Mouse (Mus musculus) megakaryocyte progenitor cell, adult 5-6 weeks (primary cell): ENCODE data around the gene Pip5kl1. TPM values are rescaled to one million over a fixed set of nuclear protein-coding genes. Genes with fewer than 3 reads are reported as not detected.

Experiments used
- ATAC-seq: replicated peaks from 2 replicates; pipeline ENCODE4 v1.8.0; 2016; ENCODE audit warnings: mild to moderate bottlenecking, moderate TSS enrichment, inconsistent platforms; ENCODE audit not compliant: poor library complexity
- total RNA-seq, 2 experiments: library from RNA; stranded (forward) in 1 of 2; stranded (reverse) in 1 of 2; fragments of 157-497, 149-512 nt in 1 of 2; fragments of 200-1000 nt in 1 of 2; gene quantifications; 2 replicates each; pipeline versions ENCODE4 v1.2.3 to v1.2.4; 2015 to 2017

The Pip5kl1 gene
- total RNA-seq, 2 experiments from 2014 or later, result not detected

GRCm38 (mm10) chr2:32547380-32547779, 27.2 kb upstream of the Pip5kl1 start:
- no peak for ATAC-seq

DNA sequence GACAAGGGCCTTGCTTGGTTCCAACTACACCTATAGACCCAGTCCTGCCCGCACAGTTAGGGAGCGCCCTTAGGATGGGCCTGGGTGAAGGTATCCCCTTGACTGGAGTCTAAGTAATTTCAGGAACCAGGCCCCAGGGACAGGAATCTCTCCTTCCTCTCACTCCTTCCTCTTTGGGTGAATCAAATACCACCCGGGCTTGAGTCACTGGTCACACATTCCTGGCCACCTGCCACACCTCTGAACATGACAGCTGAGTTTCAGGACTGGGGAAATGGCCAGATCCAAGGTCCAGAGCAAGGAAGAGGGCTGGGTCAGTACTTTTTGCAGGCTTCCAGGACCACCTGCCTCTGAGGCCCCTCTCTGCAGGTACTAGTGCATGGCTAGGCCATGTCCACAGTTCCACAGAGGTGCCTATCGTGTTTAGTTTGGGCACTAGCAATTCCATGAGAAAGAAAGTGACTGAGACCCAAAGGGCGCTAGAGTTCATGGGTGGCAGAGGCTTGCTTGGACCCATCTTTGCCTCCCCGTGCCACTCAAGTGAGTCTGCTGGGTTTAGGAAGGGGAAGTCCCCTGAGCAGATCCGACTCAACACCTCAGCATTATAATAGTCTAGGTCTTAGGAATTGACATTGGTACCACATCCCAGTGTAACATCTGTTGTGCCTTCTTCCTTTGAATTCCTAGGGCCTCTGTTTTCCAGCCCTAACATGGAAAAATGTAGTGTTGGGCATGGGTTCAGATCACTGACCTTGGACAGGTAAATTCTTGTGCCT, 26.4 kb upstream of the Pip5kl1 start:
- ATAC-seq, result peak; percentile 35; the same call in 1 of the 2 replicates

- ATAC-seq, result no peak
These were observed 25.4 kb upstream of the Pip5kl1 start for GRCm38 (mm10) chr2:32549171-32549570.

GRCm38 (mm10) chr2:32549764-32550163, 24.8 kb upstream of the Pip5kl1 start:
- 0 out of 2 replicates have a peak, but pooled peaks have one; percentile 29 for ATAC-seq

GRCm38 (mm10) chr2:32551236-32551635, 23.4 kb upstream of the Pip5kl1 start:
- no peak for ATAC-seq

DNA sequence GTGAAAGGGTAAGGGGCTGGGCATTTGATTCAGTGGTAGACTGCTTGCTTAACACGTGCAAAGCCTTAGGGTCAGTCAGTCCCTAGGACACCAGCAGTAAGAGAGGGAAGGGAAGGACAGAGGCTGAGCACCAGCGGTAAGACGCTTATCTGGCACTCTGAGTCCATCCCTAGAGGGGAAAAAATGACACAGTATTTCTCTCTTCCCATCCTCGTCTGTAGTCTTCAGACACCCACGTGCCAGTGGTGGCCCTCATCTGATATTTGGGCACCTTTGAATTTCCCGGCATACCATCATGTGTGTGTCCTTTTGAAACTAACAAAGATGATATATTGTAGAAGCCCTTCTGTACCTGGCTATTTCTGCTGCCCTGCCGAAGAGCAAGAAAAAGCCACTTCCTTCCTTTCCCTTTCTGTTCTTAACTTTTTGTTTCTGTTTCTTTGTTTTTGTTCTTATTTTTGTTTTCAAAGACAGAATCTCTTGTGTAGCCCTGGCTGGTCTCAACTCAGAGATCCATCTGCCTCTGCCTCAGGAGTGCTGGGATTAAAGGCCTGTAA, 20.9 kb upstream of the Pip5kl1 start:
- ATAC-seq, result no peak

- ATAC-seq, result no peak
These were observed 19.1 kb upstream of the Pip5kl1 start for GRCm38 (mm10) chr2:32555484-32555883.

GRCm38 (mm10) chr2:32556019-32556418, 18.6 kb upstream of the Pip5kl1 start:
- no peak for ATAC-seq

- no peak for ATAC-seq
These were observed 15.0 kb upstream of the Pip5kl1 start for GRCm38 (mm10) chr2:32559570-32559969.

DNA sequence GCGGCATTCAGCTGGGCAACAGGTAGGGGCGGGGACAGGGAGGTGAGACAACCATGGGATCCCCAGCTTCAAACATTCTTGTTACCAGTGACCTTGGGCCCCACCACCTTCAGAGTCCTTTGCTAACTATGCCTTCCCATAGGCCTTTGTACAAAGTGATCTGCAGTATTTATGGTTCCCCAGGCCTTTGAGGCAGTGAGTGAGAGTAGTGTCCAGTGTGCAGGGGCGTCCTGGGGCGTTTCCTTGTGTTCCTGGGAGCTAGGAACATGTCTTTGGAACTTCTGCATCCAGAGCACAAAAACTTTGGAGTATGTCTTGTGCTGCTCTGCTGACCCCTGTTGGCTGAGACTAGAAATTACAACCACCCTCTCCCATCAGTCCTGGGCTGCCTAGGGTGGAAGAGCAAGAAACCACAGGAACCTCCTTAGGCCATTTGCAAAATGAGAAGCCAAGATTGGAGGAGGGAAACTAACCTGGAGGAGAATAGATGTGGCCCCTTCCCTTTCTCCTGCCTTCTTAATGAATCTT, 8.0 kb upstream of the Pip5kl1 start:
- ATAC-seq, result peak; percentile 73

DNA sequence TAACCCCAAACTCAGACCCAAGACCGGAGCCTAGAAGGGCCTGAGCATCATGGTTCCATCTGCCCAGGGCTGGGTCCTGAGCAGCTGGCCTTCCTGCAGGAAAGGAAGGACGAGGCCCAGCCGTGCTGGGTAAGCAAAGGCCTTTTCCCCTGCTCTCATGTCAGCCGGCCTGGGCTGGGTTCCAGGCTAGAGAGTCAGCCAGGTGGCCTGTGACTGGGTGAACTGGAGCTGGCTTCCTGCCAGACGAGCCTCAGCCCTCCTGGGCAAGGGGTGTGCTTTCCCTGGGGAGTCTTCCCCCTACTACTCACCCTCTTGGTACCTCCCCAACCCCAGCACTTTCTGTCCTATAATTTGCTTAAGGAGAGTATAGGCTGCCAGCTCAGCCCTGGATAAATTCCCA, 6.4 kb upstream of the Pip5kl1 start:
- ATAC-seq, result no peak

- no peak for ATAC-seq
These were observed 5.7 kb upstream of the Pip5kl1 start for GRCm38 (mm10) chr2:32568941-32569340.

DNA sequence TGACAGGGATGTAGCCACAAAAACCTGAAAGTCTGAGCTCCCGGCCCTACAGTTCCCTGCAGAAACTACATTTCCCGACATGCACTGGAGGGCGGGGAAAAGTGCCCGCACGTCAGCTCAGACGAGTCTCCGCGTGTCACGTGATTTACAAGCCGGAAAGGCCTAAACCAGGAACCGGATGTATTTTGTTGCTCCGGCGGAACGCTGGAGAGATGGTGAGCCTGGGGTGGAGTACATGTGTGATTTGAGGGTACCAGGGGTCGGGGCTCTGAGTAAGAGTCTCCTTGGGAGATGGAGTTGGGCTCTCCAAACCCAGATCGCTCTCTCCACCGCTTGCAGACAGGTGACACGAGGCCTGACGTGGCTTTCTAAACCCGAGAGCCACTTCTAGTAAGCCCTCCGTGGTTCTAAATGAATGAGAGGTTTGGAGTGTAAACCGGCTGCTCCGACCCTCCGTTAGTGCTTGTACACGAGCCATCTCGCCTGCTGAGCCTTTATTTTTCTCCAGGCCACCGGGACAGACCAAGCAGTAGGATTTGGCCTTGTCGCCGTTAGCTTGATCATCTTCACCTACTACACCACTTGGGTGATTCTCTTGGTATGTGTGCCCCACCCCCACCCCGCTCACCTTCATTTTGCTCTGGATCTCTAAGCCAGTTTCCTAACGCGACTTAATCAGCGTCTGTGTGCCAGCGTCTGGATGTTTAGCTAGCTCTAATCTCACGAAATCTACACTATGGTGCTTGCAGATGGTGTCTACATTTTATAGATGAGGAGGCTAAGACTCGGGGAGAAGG, 3.7 kb upstream of the Pip5kl1 start, which contains the start of gene Dpm2:
Gene Dpm2, plus strand, starts transcription at position 161 of the 797 bp plus-strand sequence.
- ATAC-seq, result peak; percentile 76

- no peak for ATAC-seq
These were observed 2.4 kb upstream of the Pip5kl1 start for GRCm38 (mm10) chr2:32572196-32572595.

- ATAC-seq, result peak; percentile 59
These were observed 446 bp downstream of the Pip5kl1 start for GRCm38 (mm10) chr2:32574901-32575585.

DNA sequence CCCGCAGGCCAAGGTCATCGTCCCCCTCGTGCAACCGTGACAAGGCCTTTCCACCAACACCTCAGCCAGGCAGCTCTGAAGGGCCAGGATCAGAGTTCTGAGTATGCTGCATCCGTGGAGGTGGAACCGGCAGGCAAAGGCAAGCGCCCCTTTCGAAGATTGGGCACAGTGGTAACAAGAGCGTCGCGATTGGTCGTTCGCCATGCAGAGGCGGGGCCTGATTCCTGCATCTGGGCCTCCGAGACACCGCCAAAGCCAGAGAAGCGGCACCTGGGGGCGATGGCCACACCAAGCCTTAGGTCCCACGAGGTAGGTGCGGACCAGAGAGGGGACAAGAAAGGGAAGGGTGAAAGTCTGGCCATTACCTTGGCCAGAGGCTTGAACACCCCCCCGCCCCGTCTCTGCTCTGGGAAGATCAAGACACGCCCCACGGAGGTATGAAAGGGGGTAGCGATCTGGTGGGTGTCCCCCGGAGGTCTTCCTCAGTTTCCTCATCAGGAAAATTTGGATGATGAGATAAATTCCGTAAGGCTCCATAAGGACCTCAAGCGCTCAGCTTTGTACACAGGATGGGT, 1.1 kb downstream of the Pip5kl1 start, which contains the start of gene 9430097D07Rik:
Gene 9430097D07Rik, minus strand, starts transcription at position 99 of the 575 bp plus-strand sequence.
- peak; percentile 49 for ATAC-seq

DNA sequence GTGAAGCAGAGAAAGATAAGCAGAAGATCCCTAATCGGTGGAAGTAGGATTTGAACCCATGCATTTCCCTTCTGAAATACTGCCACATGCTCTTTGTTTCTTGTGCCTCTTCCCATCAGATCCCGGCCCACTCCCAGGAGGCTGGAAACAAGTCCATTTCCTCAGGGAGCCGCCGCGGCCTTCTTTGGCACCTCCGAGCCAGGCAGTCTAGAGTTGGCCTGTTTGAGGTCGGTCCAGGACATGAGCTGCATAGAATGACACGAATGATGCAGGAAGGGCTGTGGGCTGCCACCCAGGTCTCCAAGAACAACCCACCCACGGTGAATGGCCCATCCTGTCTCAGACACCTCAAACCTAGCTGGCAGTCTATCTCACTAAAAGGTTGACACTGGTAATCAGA, 1.9 kb downstream of the Pip5kl1 start:
- ATAC-seq, result no peak

DNA sequence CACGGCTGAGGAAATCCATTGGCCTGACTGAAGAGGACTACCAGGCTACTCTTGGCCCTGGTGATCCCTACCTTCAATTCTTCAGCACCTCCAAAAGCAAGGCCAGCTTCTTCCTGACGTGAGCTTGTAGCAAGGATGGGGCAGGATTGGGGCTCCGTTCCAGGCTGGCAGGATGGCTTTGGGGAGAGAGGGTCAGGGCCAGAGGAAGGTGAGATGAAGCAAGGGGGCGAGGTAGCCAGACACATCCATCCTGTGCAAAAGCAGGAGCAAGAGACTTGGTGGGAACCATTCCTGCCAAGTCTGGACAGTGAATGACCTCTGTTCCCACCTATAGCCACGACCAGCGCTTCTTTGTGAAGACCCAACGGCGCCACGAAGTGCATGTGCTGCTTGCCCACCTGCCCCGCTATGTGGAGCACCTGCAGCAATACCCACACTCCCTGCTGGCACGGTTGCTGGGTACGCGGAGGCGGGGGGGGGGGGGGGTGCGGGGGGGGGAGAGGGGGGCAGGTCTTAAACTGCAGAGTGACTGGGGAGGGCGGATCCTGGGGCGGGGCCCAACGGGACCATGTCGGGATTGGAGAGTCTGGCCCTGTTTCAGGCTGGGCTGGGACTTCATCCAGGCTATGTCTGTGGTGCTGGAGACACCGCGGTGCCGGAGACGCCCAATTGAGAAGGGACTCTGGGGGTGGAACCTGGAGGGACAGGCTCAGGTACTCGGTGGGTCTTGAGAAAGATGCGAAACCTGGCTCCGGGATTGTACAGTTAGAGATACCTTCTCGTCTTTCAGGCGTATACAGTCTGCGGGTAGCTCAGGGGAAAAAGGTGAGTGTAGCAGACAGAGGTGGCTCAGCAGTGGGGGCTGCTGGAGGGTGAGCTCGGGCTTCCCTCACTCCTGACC, 3.8 kb downstream of the Pip5kl1 start:
- ATAC-seq, result no peak

DNA sequence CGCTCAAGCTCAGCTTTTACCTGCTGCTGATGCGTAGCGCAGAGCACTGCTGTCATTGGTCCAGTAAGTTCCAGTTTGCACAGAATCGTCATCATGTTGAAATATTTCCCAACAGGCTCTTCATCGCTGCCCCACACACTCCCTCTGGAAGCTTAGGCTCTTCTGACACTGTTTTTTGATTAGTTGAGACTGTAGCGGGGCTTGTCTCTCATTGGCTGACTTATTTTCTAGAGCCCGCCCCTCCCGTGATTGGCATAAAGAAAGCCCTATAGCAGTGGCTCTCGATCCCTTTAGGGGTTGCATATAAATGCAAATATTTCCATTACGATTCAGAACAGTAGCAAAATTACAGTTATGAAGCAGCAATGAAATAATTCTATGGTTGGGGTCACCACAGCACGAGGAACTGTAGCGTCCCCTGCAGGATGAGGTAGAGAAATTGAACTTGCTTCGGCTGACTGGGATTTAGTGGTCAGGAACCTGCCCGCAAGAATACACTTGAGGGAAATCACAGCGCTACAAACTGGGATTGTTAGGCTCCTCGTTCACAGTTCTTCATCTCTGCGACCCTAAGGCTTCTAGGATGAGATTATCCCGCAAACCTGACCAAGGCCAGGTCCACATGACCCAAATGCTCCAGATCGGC, 7.0 kb downstream of the Pip5kl1 start:
- peak; percentile 35 for ATAC-seq
